Mouse (Mus musculus): ENCODE measurements around the gene Apol7e. TPM values are rescaled to one million over a fixed set of nuclear protein-coding genes. Genes with fewer than 3 reads are reported as not detected.
"Not testable (repeated sequence)": the region's sequence is repeated elsewhere in the genome, so short reads cannot be mapped to it uniquely, and the experiment has no call there.

The Apol7e gene
- total RNA-seq, 2 experiments from 2014 or later: not detected

DNA sequence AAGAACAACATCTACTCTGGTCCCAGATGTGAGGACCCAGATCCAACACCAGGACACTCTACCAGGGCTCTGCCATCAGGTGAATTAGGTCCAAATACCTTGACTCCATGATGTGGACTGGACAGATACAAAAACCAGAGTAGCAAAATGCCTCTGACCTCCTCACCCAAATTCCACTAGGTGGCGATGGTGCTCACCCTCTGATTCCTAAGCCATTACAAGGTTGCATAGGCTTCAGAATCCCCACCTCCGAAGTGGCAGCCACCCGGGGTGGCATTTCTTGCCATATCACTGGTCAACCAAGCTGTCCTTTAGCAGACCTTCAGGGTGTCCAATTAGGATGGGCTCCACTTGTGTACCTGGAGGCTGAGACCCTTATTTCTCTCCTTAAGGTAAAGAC is 28.5 kb downstream of the Apol7e start:
- not testable (repeated sequence) for H3K4me3 ChIP-seq; H3K27ac ChIP-seq; DNase-seq (ENCODE audit: low spot score in 2 of 2)
- peak; percentile 63 for TF ChIP-seq CTCF (conservative IDR thresholded peaks at IDR 0.05)

DNA sequence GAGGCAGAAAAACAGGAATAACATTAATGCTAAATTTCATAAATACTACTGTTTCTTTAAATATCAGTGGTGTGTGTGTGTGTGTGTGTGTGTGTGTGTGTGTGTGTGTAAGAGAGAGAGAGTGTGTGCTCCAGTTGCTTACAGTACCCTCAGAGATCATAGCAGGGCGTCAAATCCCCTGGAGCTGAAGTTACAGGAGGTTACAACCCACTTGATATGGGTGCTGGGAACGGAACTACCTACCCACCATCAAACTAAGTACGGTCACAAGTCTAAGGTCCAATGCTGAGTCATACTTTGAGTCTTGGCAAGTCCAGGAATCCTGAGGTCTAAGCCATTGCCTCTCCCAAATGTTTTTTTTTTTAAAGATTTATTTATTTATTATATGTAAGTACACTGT is 29.1 kb downstream of the Apol7e start:
- H3K4me3 ChIP-seq; DNase-seq (ENCODE audit: low spot score in 2 of 2); H3K27ac ChIP-seq: not testable (repeated sequence)

DNA sequence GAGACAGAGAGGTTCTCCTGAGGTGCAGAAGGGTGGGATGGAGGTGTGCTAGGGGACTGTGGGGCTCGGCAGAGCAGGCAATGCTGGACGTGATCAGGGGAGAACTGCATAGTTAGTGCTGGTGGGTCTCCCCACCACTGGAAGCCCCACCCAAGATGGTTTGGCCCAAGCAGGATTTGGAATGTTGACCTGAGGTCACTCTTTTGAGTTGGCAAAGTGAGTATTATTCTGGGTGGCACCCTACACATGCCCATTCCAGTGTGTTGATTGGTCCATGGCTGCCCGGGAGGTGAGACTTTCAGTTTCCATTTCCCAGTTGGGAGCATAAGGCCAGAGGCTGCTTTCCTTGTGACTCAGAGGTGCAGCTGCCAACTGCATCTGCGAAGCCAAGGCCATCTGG is 30.1 kb downstream of the Apol7e start, which contains the start of gene Apol9b:
TSS of gene Apol9b (plus strand) at position 301 of the 400 bp plus-strand sequence.
- not testable (repeated sequence) for DNase-seq (ENCODE audit: low spot score in 2 of 2); H3K27ac ChIP-seq; H3K4me3 ChIP-seq

GRCm38 (mm10) chr15:77731605-77732004 is 32.9 kb downstream of the Apol7e start:
- no peak for TF ChIP-seq CTCF (conservative IDR thresholded peaks at IDR 0.05)
- H3K27ac ChIP-seq: no peak overlapping the region
- no peak for DNase-seq (ENCODE audit: low spot score in 2 of 2)
- no peak overlapping the region for H3K4me3 ChIP-seq

- DNase-seq (ENCODE audit: low spot score in 2 of 2); H3K4me3 ChIP-seq; H3K27ac ChIP-seq: not testable (repeated sequence)
Observed at GRCm38 (mm10) chr15:77732851-77733250, 34.2 kb downstream of the Apol7e start.

- DNase-seq (ENCODE audit: low spot score in 2 of 2); H3K27ac ChIP-seq; H3K4me3 ChIP-seq: not testable (repeated sequence)
Observed at GRCm38 (mm10) chr15:77733380-77733779, 34.7 kb downstream of the Apol7e start.

GRCm38 (mm10) chr15:77733903-77734302 is 35.2 kb downstream of the Apol7e start:
- not testable (repeated sequence) for DNase-seq (ENCODE audit: low spot score in 2 of 2); H3K27ac ChIP-seq; H3K4me3 ChIP-seq

DNA sequence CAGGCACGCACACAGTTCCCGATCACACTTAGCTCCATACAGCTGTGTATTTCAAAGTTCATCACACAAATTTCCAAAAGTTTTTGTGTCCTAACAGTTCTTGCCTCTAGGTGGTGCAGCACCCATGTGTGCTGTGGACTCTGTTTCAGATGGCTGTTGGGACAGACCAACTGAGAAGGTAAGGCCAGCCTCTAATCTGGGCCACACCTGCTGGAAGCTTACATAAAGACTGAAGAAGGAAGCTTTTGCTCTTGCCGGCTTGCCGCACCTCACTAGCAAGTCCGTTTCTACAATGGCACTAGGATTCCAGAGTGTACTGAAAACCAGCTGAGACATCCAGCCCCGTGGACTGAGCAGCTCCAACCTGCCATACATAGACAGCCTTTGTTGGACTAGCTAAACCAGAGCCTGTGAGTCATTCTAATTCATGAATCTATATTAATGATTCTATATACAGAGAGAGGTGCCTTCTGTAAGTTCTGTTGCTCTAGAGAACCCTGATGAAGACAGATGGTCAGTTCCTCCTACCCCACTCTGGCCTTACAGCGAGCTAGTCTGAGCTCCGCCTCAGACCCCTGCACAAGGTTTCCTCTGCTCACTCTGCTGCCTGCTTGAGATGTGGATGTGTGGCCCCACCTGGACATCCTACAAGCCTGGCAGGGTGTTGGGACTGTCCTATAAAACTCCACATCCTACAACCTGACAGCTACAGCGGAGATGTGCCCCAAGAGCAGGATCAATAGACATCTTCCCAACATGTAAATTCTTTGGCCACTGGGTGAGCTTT is 42.0 kb downstream of the Apol7e start:
- no peak overlapping the region for H3K27ac ChIP-seq
- no peak overlapping the region for H3K4me3 ChIP-seq
- TF ChIP-seq CTCF (conservative IDR thresholded peaks at IDR 0.05): peak; percentile 63
- DNase-seq (ENCODE audit: low spot score in 2 of 2): no peak

GRCm38 (mm10) chr15:77741556-77741955 is 42.9 kb downstream of the Apol7e start:
- H3K27ac ChIP-seq; DNase-seq (ENCODE audit: low spot score in 2 of 2); H3K4me3 ChIP-seq: not testable (repeated sequence)

GRCm38 (mm10) chr15:77744632-77745031 is 46.0 kb downstream of the Apol7e start:
- no peak overlapping the region for H3K27ac ChIP-seq
- DNase-seq (ENCODE audit: low spot score in 2 of 2): no peak
- TF ChIP-seq CTCF (conservative IDR thresholded peaks at IDR 0.05): no peak
- no peak overlapping the region for H3K4me3 ChIP-seq

DNA sequence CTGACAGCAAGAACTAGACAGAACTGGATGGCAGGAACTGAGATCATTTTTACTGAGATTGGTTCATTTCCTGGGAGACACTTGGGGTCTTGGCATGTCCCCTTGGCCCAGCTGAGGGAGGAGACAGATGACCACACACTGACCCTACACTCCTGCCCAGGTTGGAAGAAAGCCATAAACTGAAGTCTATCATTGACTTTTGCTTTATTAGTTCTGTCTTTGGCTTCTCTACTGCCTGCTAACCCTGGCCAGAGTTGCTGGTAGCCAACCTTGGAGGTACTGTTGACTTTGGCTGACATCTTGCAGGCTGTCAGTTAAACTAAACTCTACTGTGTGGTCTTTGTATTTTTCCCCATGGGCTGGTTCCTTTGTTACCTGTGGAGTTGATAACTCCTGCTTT is 46.4 kb downstream of the Apol7e start:
- no peak for TF ChIP-seq CTCF (conservative IDR thresholded peaks at IDR 0.05)
- H3K27ac ChIP-seq: no peak overlapping the region
- H3K4me3 ChIP-seq: no peak overlapping the region
- DNase-seq (ENCODE audit: low spot score in 2 of 2): no peak

DNA sequence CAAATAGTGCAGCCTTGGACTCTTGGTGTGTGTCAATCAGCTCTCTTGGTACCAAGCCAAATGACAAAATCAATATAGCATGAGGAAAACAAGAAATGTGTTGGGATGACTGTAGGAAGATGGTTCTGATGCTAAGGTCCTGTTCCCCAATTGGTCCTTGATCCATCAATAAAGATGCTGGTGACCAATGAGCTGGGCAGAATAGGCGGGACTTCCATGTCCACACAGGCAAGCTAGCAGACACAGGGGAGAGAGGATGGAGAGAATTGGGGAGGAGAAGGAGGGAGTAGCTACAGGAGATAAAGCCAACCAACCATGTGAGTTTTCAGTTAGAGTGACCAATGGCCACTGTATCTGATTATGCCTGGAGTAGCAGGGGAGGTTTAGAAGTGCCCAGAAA is 47.7 kb downstream of the Apol7e start:
- Histone ChIP-seq H3K4me3 (no peak overlapping the region), H3K27ac (no peak overlapping the region)
- no peak for DNase-seq (ENCODE audit: low spot score in 2 of 2)
- no peak for TF ChIP-seq CTCF (conservative IDR thresholded peaks at IDR 0.05)

- H3K27ac ChIP-seq: no peak overlapping the region
- DNase-seq (ENCODE audit: low spot score in 2 of 2): no peak
- no peak for TF ChIP-seq CTCF (conservative IDR thresholded peaks at IDR 0.05)
- no peak overlapping the region for H3K4me3 ChIP-seq
Observed at GRCm38 (mm10) chr15:77748414-77748813, 49.8 kb downstream of the Apol7e start.

DNA sequence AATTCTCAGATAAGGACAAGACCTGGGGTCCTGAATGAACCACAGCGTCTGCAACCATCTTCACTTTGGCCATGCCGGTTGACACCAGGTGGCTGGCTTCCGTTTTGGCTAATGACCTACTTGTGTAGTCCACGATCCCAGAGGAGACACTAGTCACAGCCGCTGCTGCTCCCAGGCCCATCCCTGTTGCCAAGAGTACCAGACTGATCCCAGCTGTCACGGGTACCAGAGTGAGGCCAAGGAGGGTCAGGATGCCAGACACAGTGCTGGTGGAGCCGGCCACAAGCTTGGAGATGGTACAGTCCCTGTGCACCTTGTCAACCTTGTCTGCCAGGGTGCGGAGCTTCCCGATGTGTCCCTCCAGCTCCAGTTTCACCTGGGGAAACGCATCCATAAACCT is 51.1 kb downstream of the Apol7e start:
- H3K27ac ChIP-seq: no peak overlapping the region
- no peak for TF ChIP-seq CTCF (conservative IDR thresholded peaks at IDR 0.05)
- DNase-seq (ENCODE audit: low spot score in 2 of 2): no peak
- no peak overlapping the region for H3K4me3 ChIP-seq
